Mouse (Mus musculus) neural tube, embryonic 11.5 days (tissue): Measurements from ENCODE around the gene Snapc4. TPM values are rescaled to one million over a fixed set of nuclear protein-coding genes. Genes with fewer than 3 reads are reported as not detected.

Experiments
- ATAC-seq: fragments of 200-750 bp; cut with Nextera tagmentation; 2 replicates; pipeline ENCODE4 v1.8.0; 2017; ENCODE audit warnings: moderate number of reproducible peaks, mild to moderate bottlenecking, moderate TSS enrichment, moderate library complexity; ENCODE audit not compliant: insufficient read depth, low FRiP score, low TSS enrichment
- DNase-seq: peaks from one replicate; pipeline ENCODE4 v3.0.0-alpha.2; 2015; ENCODE audit warnings: low spot score
- H3K27ac ChIP-seq: fragments of 300-500 bp; sonication (generic); 2 replicates; pipeline ENCODE4 v1.5.1; 2014; ENCODE audit warnings: low read depth, mild to moderate bottlenecking, low read length
- H3K27me3 ChIP-seq: fragments of 300-500 bp; sonication (generic); 2 replicates; pipeline ENCODE4 v1.6.1; 2014; ENCODE audit warnings: mild to moderate bottlenecking, low read length, mixed read lengths; ENCODE audit not compliant: control insufficient read depth, insufficient read depth
- H3K36me3 ChIP-seq: fragments of 300-500 bp; sonication (generic); 2 replicates; pipeline ENCODE4 v1.6.1; 2014; ENCODE audit warnings: mild to moderate bottlenecking, low read length, moderate library complexity, mixed read lengths; ENCODE audit not compliant: control insufficient read depth, insufficient read depth
- H3K4me1 ChIP-seq: fragments of 300-500 bp; sonication (generic); 2 replicates; pipeline ENCODE4 v1.6.1; 2014; ENCODE audit warnings: low read length, mixed read lengths; ENCODE audit not compliant: control insufficient read depth, insufficient read depth
- H3K4me2 ChIP-seq: fragments of 300-500 bp; sonication (generic); 2 replicates; pipeline ENCODE4 v1.6.1; 2014; ENCODE audit warnings: low read depth, mild to moderate bottlenecking, moderate library complexity
- H3K4me3 ChIP-seq: fragments of 300-500 bp; sonication (generic); 2 replicates; pipeline ENCODE4 v1.5.1; 2014; ENCODE audit warnings: low read depth, low read length
- H3K9ac ChIP-seq: fragments of 300-500 bp; sonication (generic); 2 replicates; pipeline ENCODE4 v1.6.1; 2014; ENCODE audit warnings: mild to moderate bottlenecking, low read length
- H3K9me3 ChIP-seq: fragments of 300-500 bp; sonication (generic); 2 replicates; pipeline ENCODE4 v1.6.1; 2016; ENCODE audit warnings: low read length; ENCODE audit not compliant: control insufficient read depth
- WGBS: fragments of 180-500 bp; shearing (Covaris S2); extraction: QIAGEN DNeasy Blood & Tissue Kit; methylation state at CpG from one replicate; pipeline ENCODE4 v1.1.7; 2014; 5-methylcytosine and 5-hydroxymethylcytosine counted together
- polyA plus RNA-seq: library from polyadenylated mRNA; unstranded; fragments of >200 nt; fragmentation: Nextera tagmentation; extraction: Ambion mirVana; gene quantifications from 2 replicates; pipeline ENCODE4 v1.2.1, GENCODE M21; 2014

The Snapc4 gene
- polyA plus RNA-seq, 1 experiment from 2014 or later: 26.9 TPM

- Histone ChIP-seq H3K27ac (no peak overlapping the region), H3K36me3 (peaks cover 25% of the 10 kb centered on the region), H3K4me3 (no peak overlapping the region), H3K4me2 (no peak overlapping the region), H3K4me1 (no peaks in the 10 kb centered on the region), H3K9me3 (no peaks in the 10 kb centered on the region), H3K9ac (no peak overlapping the region), H3K27me3 (no peaks in the 10 kb centered on the region)
- no peak for ATAC-seq
- WGBS: 91% methylated on average over 10 of the region's 10 CpGs
- no peak for DNase-seq
These were observed 15.6 kb downstream of the Snapc4 start for GRCm38 (mm10) chr2:26364738-26365465.

- no peak overlapping the region for H3K27ac ChIP-seq
- H3K36me3 ChIP-seq: peaks cover 17% of the 10 kb centered on the region
- H3K9me3 ChIP-seq: no peaks in the 10 kb centered on the region
- H3K4me2 ChIP-seq: no peak overlapping the region
- 89% methylated on average over 5 of the region's 5 CpGs for WGBS
- no peak overlapping the region for H3K9ac ChIP-seq
- no peaks in the 10 kb centered on the region for H3K4me1 ChIP-seq
- no peak overlapping the region for H3K4me3 ChIP-seq
- DNase-seq (no peak), ATAC-seq (no peak)
- H3K27me3 ChIP-seq: no peaks in the 10 kb centered on the region
These were observed 17.0 kb downstream of the Snapc4 start for GRCm38 (mm10) chr2:26363481-26363880.

DNA sequence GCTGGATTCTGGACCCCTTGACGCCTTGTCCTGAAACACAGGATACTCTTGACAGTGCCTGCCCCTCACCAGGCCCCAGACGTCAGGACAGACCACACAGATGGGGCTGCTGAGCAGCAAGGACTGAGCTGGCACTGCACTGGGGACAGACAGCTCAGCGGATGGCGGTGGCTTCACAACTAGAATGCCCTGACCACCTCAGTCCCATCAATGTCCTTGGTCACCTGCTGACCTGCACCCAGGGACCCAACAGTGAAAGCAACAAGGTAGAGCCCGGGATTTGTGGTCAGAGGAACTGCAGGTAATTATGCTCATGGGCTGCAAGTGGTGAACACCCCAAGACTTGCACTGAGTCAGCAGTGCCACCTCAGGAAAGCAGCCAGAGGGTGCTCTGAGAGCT, 17.5 kb downstream of the Snapc4 start:
- WGBS: 86% methylated on average over 5 of the region's 5 CpGs
- peaks cover 15% of the 10 kb centered on the region for H3K36me3 ChIP-seq

GRCm38 (mm10) chr2:26360772-26361171, 19.7 kb downstream of the Snapc4 start, which contains the start of gene Card9:
TSS of gene Card9 (minus strand) at chr2:26360918.
- Histone ChIP-seq H3K9ac (no peak within 1 kb of the TSS), H3K36me3 (peaks cover 5% of the 10 kb centered on the region; the same call in 1 of the 2 replicates), H3K4me2 (no peak within 1 kb of the TSS), H3K9me3 (no peaks in the 10 kb centered on the region), H3K27me3 (no peaks in the 10 kb centered on the region), H3K4me3 (no peak within 1 kb of the TSS), H3K27ac (no peak within 1 kb of the TSS), H3K4me1 (no peaks in the 10 kb centered on the region)
- 43% methylated on average over 3 of the region's 3 CpGs for WGBS
- DNase-seq: no peak
- ATAC-seq: no peak

More for the DNA sequence above, 17.5 kb downstream of the Snapc4 start:
- H3K4me3 ChIP-seq: no peak overlapping the region
- no peaks in the 10 kb centered on the region for H3K4me1 ChIP-seq
- no peaks in the 10 kb centered on the region for H3K9me3 ChIP-seq
- no peaks in the 10 kb centered on the region for H3K27me3 ChIP-seq
- ATAC-seq (no peak), DNase-seq (no peak)
- no peak overlapping the region for H3K4me2 ChIP-seq
- H3K27ac ChIP-seq: no peak overlapping the region
- no peak overlapping the region for H3K9ac ChIP-seq

GRCm38 (mm10) chr2:26359983-26360382, 20.5 kb downstream of the Snapc4 start:
- DNase-seq (no peak), ATAC-seq (no peak)
- no peaks in the 10 kb centered on the region for H3K4me1 ChIP-seq
- H3K36me3 ChIP-seq: peaks cover 2% of the 10 kb centered on the region; the same call in 1 of the 2 replicates
- no peak overlapping the region for H3K4me2 ChIP-seq
- no peak overlapping the region for H3K27ac ChIP-seq
- no peak overlapping the region for H3K4me3 ChIP-seq
- 89% methylated on average over 6 of the region's 6 CpGs for WGBS
- H3K9ac ChIP-seq: no peak overlapping the region
- H3K27me3 ChIP-seq: no peaks in the 10 kb centered on the region
- no peaks in the 10 kb centered on the region for H3K9me3 ChIP-seq

DNA sequence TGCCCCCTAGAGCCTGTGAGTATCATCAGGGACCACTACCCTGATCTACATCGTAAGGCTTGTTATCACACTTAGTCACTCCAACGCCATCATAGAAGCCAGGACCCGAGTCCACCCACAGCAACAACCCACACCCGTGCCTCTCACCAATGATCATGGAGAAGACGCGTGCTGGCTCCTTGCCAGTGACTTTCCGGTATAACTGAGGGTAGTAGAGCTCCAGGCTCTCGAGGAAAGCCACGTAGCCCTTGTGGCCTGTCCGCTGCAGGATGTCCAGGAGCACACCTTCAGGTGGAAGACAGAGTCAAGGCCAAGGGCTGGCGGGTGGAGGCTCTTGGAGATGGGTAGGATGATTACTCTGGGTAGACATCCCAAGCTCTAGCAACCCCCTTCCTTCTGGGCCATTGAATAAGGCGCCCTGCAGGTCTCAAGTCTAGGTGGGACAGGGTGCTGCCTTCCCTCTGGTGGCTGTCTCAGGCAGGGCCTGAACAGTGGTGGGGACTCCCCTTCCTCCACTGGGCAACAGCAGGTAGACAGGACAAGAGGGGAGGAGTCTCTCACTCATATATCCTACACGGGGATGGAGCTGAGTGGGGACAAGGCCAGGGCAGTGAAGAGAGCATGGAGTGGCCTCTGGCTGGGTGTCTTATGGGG, 21.7 kb downstream of the Snapc4 start:
- Histone ChIP-seq H3K27me3 (no peaks in the 10 kb centered on the region), H3K4me1 (no peaks in the 10 kb centered on the region), H3K9me3 (no peaks in the 10 kb centered on the region), H3K9ac (no peak overlapping the region), H3K36me3 (peaks cover 2% of the 10 kb centered on the region; the same call in 1 of the 2 replicates), H3K27ac (no peak overlapping the region), H3K4me2 (no peak overlapping the region), H3K4me3 (no peak overlapping the region)
- DNase-seq (no peak), ATAC-seq (no peak)
- 88% methylated on average over 13 of the region's 13 CpGs for WGBS

DNA sequence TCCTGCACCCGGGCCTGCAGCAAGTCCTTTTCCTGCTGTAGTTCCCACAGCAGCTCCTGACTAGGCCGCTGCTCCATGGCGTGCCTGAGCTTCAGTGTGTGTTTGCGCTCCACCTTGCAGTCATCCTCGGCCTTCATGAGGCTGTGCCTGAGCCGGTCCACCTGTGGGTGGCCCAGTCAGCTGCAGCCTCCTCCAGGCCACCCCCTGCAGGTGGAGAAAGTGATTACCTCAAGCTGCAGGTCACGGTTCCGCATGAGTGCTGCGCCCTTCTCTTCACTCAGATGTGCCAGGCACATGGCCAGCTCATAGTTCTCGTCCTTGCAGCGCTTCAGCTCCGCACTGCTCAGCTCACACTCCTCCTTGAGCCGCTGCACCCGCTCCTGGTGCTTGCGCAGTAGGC, 23.0 kb downstream of the Snapc4 start:
- H3K27me3 ChIP-seq: no peaks in the 10 kb centered on the region
- WGBS: 54% methylated on average over 15 of the region's 15 CpGs
- H3K4me2 ChIP-seq: no peak overlapping the region
- 0 out of 2 replicates have a peak, but pooled peaks cover 4% of the 10 kb centered on the region for H3K4me1 ChIP-seq
- H3K36me3 ChIP-seq: no peaks in the 10 kb centered on the region
- no peak overlapping the region for H3K27ac ChIP-seq
- no peak overlapping the region for H3K9ac ChIP-seq
- DNase-seq (no peak), ATAC-seq (no peak)
- H3K9me3 ChIP-seq: no peaks in the 10 kb centered on the region
- H3K4me3 ChIP-seq: no peak overlapping the region

DNA sequence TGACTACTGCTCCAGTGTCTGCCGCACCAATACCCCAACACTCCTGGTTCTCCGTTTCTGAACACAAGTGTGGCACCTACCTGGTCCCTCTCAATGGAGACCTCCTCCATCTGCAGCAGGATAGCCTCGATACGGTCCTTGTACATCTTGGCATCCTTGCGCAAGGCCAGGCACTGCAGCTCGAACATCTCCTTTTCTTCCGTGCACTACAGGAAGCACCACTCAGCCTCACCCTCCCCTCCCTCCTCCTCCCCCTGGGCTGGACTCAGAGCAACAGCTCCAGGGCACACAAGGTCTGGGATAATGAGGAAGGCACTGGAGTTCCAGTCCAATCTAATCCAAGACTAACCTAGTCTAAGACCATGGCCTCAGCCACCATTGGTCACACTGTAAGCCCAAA, 23.8 kb downstream of the Snapc4 start:
- 0 out of 2 replicates have a peak, but pooled peaks cover 6% of the 10 kb centered on the region for H3K4me1 ChIP-seq
- no peaks in the 10 kb centered on the region for H3K9me3 ChIP-seq
- no peaks in the 10 kb centered on the region for H3K36me3 ChIP-seq
- no peak overlapping the region for H3K9ac ChIP-seq
- no peaks in the 10 kb centered on the region for H3K27me3 ChIP-seq
- ATAC-seq: no peak
- no peak overlapping the region for H3K4me2 ChIP-seq
- no peak for DNase-seq
- H3K4me3 ChIP-seq: no peak overlapping the region
- no peak overlapping the region for H3K27ac ChIP-seq
- 85% methylated on average over 7 of the region's 7 CpGs for WGBS

DNA sequence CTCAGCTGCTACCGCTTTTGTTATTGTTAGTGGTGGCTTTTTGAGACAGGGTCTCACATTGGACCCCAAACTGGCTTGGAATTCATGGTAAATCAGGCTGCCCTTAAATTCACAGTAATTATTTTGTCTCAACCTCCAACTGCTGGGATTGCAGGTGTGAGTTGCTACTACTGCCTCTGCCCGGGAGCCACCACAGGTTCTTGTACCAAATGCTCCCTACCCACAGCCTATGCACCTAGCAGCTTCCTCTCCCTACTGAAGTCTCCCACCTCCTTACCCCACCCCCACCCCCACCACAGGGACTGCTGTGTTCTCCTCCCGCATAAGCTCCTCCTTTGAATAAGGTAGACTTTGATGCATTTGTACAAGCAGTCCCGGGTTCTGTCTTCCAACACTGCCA, 24.2 kb downstream of the Snapc4 start:
- Histone ChIP-seq H3K9ac (no peak overlapping the region), H3K4me1 (peaks cover 6% of the 10 kb centered on the region), H3K9me3 (no peaks in the 10 kb centered on the region), H3K27me3 (no peaks in the 10 kb centered on the region), H3K36me3 (no peaks in the 10 kb centered on the region), H3K27ac (no peak overlapping the region), H3K4me2 (no peak overlapping the region), H3K4me3 (no peak overlapping the region)
- ATAC-seq: no peak
- WGBS: 75% methylated on average over 4 of the region's 4 CpGs
- no peak for DNase-seq
